Mouse (Mus musculus) liver, embryonic 11.5 days (tissue): ENCODE data around the gene Mixl1. TPM values are rescaled to one million over a fixed set of nuclear protein-coding genes. Genes with fewer than 3 reads are reported as not detected.

Source experiments
- ATAC-seq: fragments of 200-750 bp; cut with Nextera tagmentation; replicated peaks from 2 replicates; pipeline ENCODE4 v1.8.0; 2017; ENCODE audit warnings: moderate number of reproducible peaks, mild to moderate bottlenecking, moderate TSS enrichment, moderate library complexity; ENCODE audit not compliant: low FRiP score
- DNase-seq: peaks from one replicate; pipeline ENCODE4 v3.0.0-alpha.2; 2017; ENCODE audit warnings: low spot score
- H3K27ac ChIP-seq: fragments of 300-500 bp; sonication (generic); 2 replicates; pipeline ENCODE4 v1.5.1; 2014; ENCODE audit warnings: mild to moderate bottlenecking, low read depth, low read length, control low read depth
- H3K27me3 ChIP-seq: fragments of 300-500 bp; sonication (generic); replicated peaks from 2 replicates; pipeline ENCODE4 v1.6.1; 2014; ENCODE audit warnings: low read length, mixed read lengths; ENCODE audit not compliant: control insufficient read depth, insufficient read depth
- H3K36me3 ChIP-seq: fragments of 300-500 bp; sonication (generic); 2 replicates; pipeline ENCODE4 v1.6.1; 2014; ENCODE audit warnings: mild to moderate bottlenecking, low read length, moderate library complexity, mixed read lengths; ENCODE audit not compliant: control insufficient read depth, insufficient read depth
- H3K4me1 ChIP-seq: fragments of 300-500 bp; sonication (generic); replicated peaks from 2 replicates; pipeline ENCODE4 v1.6.1; 2014; ENCODE audit warnings: low read length, mixed read lengths; ENCODE audit not compliant: control insufficient read depth, insufficient read depth
- H3K4me2 ChIP-seq: fragments of 300-500 bp; sonication (generic); 2 replicates; pipeline ENCODE4 v1.6.1; 2014; ENCODE audit warnings: mild to moderate bottlenecking, control low read depth, moderate library complexity
- H3K4me3 ChIP-seq: fragments of 300-500 bp; sonication (generic); 2 replicates; pipeline ENCODE4 v1.5.1; 2014; ENCODE audit warnings: low read depth, low read length, control low read depth
- H3K9ac ChIP-seq: fragments of 300-500 bp; sonication (generic); 2 replicates; pipeline ENCODE4 v1.6.1; 2014; ENCODE audit warnings: low read depth, low read length, control low read depth
- H3K9me3 ChIP-seq: fragments of 300-500 bp; sonication (generic); 2 replicates; pipeline ENCODE4 v1.6.1; 2016; ENCODE audit warnings: low read length, inconsistent platforms, mixed read lengths; ENCODE audit not compliant: control insufficient read depth
- WGBS: fragments of 180-500 bp; shearing (Covaris S2); extraction: QIAGEN DNeasy Blood & Tissue Kit; methylation state at CpG from one replicate; pipeline ENCODE4 v1.1.7; 2014; 5-methylcytosine and 5-hydroxymethylcytosine counted together
- polyA plus RNA-seq: library from polyadenylated mRNA; unstranded; fragments of >200 nt; fragmentation: Nextera tagmentation; extraction: Ambion mirVana; gene quantifications from 2 replicates; pipeline ENCODE4 v1.2.1, GENCODE M21; 2014

Mixl1 gene
- polyA plus RNA-seq = 1.8 and 2.0 TPM in 2 replicates

GRCm38 (mm10) chr1:180696626-180697352 is at the start of gene Mixl1:
Gene Mixl1, minus strand, starts transcription at chr1:180697034.
- Histone ChIP-seq H3K4me2 (peak within 1 kb of the TSS; percentile 71), H3K27me3 (peaks cover 42% of the 10 kb centered on the region), H3K36me3 (peaks cover 1% of the 10 kb centered on the region; the same call in 1 of the 2 replicates), H3K4me1 (peaks cover 6% of the 10 kb centered on the region; the same call in 1 of the 2 replicates), H3K27ac (no peak within 1 kb of the TSS), H3K4me3 (peak within 1 kb of the TSS; percentile 54), H3K9ac (peak within 1 kb of the TSS; percentile 48), H3K9me3 (no peaks in the 10 kb centered on the region)
- ATAC-seq (peak; percentile 26; the same call in 1 of the 2 replicates), DNase-seq (peak; percentile 60)
- WGBS = 2% methylated on average over 78 of the region's 79 CpGs

- Histone ChIP-seq H3K27me3 (no peaks in the 10 kb centered on the region), H3K36me3 (peaks cover 1% of the 10 kb centered on the region; the same call in 1 of the 2 replicates), H3K9ac (no peak overlapping the region), H3K27ac (no peak overlapping the region), H3K4me3 (no peak overlapping the region), H3K9me3 (no peaks in the 10 kb centered on the region), H3K4me1 (peaks cover 31% of the 10 kb centered on the region), H3K4me2 (no peak overlapping the region)
- no peak for DNase-seq
- no peak for ATAC-seq
- WGBS = 92% methylated on average over 3 of the region's 3 CpGs
These were observed 32.4 kb upstream of the Mixl1 start for GRCm38 (mm10) chr1:180729231-180729630.

- no peaks in the 10 kb centered on the region for H3K9me3 ChIP-seq
- H3K27me3 ChIP-seq = no peaks in the 10 kb centered on the region
- ATAC-seq = peak; percentile 77
- peak overlapping the region; percentile 85 for H3K4me2 ChIP-seq
- no peaks in the 10 kb centered on the region for H3K36me3 ChIP-seq
- under 1% methylated on average over 42 of the region's 42 CpGs for WGBS
- peaks cover 35% of the 10 kb centered on the region for H3K4me1 ChIP-seq
- peak overlapping the region; percentile 91 for H3K27ac ChIP-seq
- peak overlapping the region; percentile 93 for H3K4me3 ChIP-seq
- DNase-seq = no peak
- H3K9ac ChIP-seq = peak overlapping the region; percentile 94
These were observed 29.3 kb upstream of the Mixl1 start for GRCm38 (mm10) chr1:180726183-180726582.

DNA sequence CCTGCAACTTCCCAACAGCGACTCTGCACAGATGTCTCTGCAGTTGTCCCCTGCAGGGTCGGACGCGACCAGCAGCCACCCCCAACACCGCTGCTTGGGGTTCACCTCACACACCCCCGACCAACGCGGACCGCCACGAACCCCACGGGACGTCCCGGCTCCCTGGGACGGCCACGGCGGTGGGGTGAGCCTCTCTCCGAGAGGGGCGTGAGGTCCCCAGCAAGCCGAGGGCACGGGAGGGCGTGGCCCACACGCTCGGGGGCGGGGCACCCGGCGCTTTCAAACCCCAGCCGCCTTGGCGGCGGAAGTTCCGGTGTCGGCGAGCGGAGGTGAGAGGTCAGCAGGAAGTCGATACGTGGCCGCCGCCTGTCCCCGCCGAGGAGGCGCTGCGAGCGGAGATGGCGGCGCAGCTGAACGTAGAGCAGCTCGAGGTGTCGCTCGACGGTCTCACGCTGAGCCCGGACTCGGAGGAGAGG is 28.9 kb upstream of the Mixl1 start, which contains the start of gene Acbd3:
Gene Acbd3, plus strand, starts transcription at position 340 of the 476 bp plus-strand sequence.
- DNase-seq = peak; percentile 95
- ATAC-seq = peak; percentile 91
- 3% methylated on average over 52 of the region's 52 CpGs for WGBS
- peak within 1 kb of the TSS; percentile 85 for H3K4me2 ChIP-seq
- H3K4me3 ChIP-seq = peak within 1 kb of the TSS; percentile 93
- no peaks in the 10 kb centered on the region for H3K36me3 ChIP-seq
- peak within 1 kb of the TSS; percentile 94 for H3K9ac ChIP-seq
- no peaks in the 10 kb centered on the region for H3K27me3 ChIP-seq
- H3K4me1 ChIP-seq = peaks cover 35% of the 10 kb centered on the region
- H3K9me3 ChIP-seq = no peaks in the 10 kb centered on the region
- H3K27ac ChIP-seq = peak within 1 kb of the TSS; percentile 91

DNA sequence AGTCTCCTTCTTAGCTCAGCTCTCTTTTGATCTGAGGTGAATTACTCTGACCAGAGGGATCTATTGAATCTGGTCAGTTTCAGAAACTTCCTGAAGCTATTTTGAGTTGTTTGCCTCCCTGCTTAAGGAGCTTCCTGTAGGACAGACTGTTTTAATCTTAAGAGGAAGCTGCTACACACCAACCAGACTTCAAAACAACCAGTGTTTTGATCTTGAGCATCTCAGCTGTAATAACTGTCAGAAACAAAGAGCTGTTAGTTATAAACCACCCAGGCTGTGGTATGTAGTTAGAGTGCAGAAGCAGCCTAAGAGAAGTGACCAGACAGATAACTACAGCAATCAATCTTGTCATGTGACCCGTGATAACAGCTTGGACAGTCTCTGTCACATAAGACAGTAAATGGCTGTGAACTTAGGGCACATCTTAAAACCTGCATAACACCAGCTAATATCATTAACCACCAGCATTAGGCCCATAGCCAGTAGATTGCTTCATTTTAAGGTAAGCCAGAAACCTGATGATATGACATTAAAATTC is 26.9 kb upstream of the Mixl1 start:
- no peak for ATAC-seq
- WGBS = 29% methylated on average over 1 of the region's 1 CpGs
- Histone ChIP-seq H3K27me3 (no peaks in the 10 kb centered on the region), H3K4me2 (no peak overlapping the region), H3K4me1 (peaks cover 25% of the 10 kb centered on the region), H3K27ac (no peak overlapping the region), H3K36me3 (no peaks in the 10 kb centered on the region), H3K9ac (no peak overlapping the region), H3K9me3 (no peaks in the 10 kb centered on the region), H3K4me3 (no peak overlapping the region)
- no peak for DNase-seq

DNA sequence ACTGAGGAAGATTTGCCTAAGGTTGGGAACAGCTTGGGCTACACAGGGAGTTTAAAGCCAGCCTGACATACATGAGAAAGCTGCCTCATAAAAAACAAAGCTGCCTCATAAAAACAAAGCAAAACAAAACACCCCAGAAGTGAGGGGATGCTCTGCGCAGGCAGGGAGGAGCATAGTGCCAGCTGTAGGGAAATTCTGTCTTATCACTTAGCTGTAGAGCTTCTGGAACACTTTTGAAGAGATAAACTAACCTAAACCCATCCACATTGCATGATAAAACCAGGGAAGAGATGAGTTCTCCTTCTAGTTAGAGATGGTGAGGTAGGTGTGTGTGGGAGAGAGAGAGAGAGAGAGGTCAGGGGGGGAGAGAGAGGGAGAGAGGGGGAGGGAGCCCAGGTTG is 25.8 kb upstream of the Mixl1 start:
- no peaks in the 10 kb centered on the region for H3K36me3 ChIP-seq
- H3K9ac ChIP-seq = no peak overlapping the region
- peaks cover 15% of the 10 kb centered on the region for H3K4me1 ChIP-seq
- DNase-seq (no peak), ATAC-seq (peak; percentile 40; the same call in 1 of the 2 replicates)
- 39% methylated on average over 1 of the region's 1 CpGs for WGBS
- no peak overlapping the region for H3K4me3 ChIP-seq
- H3K4me2 ChIP-seq = no peak overlapping the region
- no peaks in the 10 kb centered on the region for H3K9me3 ChIP-seq
- no peaks in the 10 kb centered on the region for H3K27me3 ChIP-seq
- H3K27ac ChIP-seq = no peak overlapping the region

DNA sequence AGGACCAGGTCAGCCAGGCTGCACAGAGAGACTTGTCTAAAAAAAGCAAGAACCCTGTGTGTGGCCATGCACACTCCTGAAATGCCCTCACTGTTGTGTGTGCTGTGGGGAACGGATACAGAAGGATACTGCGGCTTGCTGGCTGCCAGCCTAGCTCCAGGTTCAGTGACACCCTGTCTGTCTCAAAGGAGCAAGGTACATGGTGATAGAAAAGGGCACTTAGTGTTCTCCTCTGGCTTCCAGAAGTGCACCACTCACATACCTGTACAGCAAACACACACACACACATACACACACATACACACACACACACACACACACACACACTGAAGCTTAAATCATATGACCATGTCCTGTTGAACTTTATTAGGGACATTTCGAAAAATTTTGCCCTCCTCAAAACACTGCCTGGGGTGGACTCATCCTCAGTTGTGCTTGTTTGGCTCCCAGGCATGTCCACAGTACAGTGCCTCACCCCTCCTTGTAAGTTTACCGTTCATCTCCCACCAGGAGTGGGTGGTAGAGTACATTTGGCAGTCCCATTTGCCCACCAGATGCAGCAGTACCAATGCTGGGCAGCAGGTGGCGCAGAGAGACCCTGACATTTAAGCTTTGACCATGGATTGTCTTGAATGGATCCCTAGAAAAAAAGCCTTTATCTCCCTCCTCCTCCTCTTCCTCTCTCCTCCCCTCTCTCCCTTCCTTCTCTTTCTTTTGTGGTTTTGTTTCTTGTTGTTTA is 23.3 kb upstream of the Mixl1 start:
- H3K27ac ChIP-seq = no peak overlapping the region
- H3K9ac ChIP-seq = no peak overlapping the region
- H3K9me3 ChIP-seq = no peaks in the 10 kb centered on the region
- H3K4me2 ChIP-seq = no peak overlapping the region
- WGBS = 46% methylated on average over 5 of the region's 5 CpGs
- no peaks in the 10 kb centered on the region for H3K36me3 ChIP-seq
- H3K27me3 ChIP-seq = no peaks in the 10 kb centered on the region
- peaks cover 4% of the 10 kb centered on the region for H3K4me1 ChIP-seq
- DNase-seq = peak; percentile 75
- no peak overlapping the region for H3K4me3 ChIP-seq
- no peak for ATAC-seq

GRCm38 (mm10) chr1:180719483-180719882 is 22.6 kb upstream of the Mixl1 start:
- no peak overlapping the region for H3K9ac ChIP-seq
- H3K9me3 ChIP-seq = no peaks in the 10 kb centered on the region
- ATAC-seq (no peak), DNase-seq (no peak)
- H3K4me1 ChIP-seq = peaks cover 4% of the 10 kb centered on the region
- H3K4me2 ChIP-seq = no peak overlapping the region
- no peak overlapping the region for H3K27ac ChIP-seq
- no peak overlapping the region for H3K4me3 ChIP-seq
- H3K27me3 ChIP-seq = no peaks in the 10 kb centered on the region
- no peaks in the 10 kb centered on the region for H3K36me3 ChIP-seq
- WGBS = 78% methylated on average over 6 of the region's 6 CpGs
